Mouse (Mus musculus): ENCODE measurements around the gene Rbm4.

DNA sequence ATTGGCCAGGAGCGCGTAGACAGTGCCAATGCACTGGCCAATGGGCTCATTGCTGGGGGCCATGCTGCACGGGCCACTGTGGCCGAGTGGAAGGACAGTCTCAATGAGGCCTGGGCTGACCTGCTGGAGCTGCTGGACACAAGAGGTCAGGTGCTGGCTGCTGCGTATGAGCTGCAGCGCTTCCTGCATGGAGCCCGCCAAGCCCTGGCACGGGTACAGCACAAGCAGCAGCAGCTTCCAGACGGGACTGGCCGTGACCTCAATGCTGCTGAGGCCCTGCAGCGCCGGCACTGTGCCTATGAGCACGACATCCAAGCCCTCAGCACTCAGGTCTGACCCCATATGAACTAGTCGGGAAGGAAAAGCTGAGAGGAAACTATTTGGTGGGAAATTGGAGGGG lies 47.1 kb downstream of the Rbm4 start:
- no peak for TF ChIP-seq GATA1 (IDR thresholded peaks at IDR 0.05; ENCODE audit: low read length)
- TF ChIP-seq TAL1 (IDR thresholded peaks at IDR 0.05; ENCODE audit: low read length), result no peak; the same call in 2 of the 3 replicates
